In the genomic region with DNA sequence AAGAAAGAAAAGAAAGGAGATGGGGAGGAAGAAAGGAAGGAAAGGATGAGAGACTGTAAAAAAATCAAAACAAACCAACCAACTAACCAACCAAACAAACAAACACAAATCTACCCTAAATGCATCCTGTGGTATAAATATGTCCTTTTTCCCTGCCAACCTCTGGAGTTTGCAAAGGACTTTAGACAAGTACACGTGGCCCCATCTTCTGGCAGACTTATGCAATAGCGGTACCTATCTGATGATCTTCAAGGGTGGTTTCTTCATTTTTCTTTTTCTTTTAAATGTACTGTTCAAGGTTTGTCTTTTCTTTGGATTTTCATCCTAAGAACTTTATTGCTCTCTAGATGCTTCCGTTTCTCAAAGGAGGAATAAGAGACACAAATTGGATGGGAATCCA, we compare ENCODE assay signal across 9 mouse cellular contexts.
DNase-seq lines count a peak whose midpoint lies in the region; ATAC-seq and TF ChIP-seq lines count a peak whose summit lies in the region.
"Had no signal": no experiment of that assay in that cellular context is flagged by ENCODE, and none has a peak within 500 bp of the region (broad histone marks: within the 10 kb centered on the region; RNA-seq: fewer than 3 reads in every experiment).

No protein-coding gene starts in this region.

- no peak for ATAC-seq in intestine, postnatal 0 days
- ATAC-seq in intestine, embryonic 15.5 days = no peak

- no peaks in the 10 kb centered on the region for H3K36me3 ChIP-seq in intestine, postnatal 0 days (ENCODE audit: control insufficient read depth, insufficient read depth)
- H3K36me3 ChIP-seq in intestine, embryonic 15.5 days = no peaks in the 10 kb centered on the region
- H3K36me3 ChIP-seq in MEL (ENCODE audit: control insufficient read depth in 1 of 2, insufficient read depth in 2 of 2, low read length in 2 of 2) = peaks cover 0 to 38% of the 10 kb centered on the region in 2 experiments; a peak in 2 of 4 replicates
- H3K36me3 ChIP-seq: embryonic facial prominence, embryonic 13.5 days; limb, embryonic 12.5 days had no signal

- no peaks in the 10 kb centered on the region for H3K79me2 ChIP-seq in MEL (ENCODE audit: control insufficient read depth, insufficient read depth, low read length, poor library complexity)

- H3K9me3 ChIP-seq in intestine, postnatal 0 days (ENCODE audit: control insufficient read depth) = no peaks in the 10 kb centered on the region
- no peaks in the 10 kb centered on the region for H3K9me3 ChIP-seq in intestine, embryonic 15.5 days
- H3K9me3 ChIP-seq in MEL (replicated peaks; ENCODE audit: insufficient read depth, low read length) = no peaks in the 10 kb centered on the region
- H3K9me3 ChIP-seq: embryonic facial prominence, embryonic 13.5 days; limb, embryonic 12.5 days had no signal

- TF ChIP-seq CTCF in intestine, postnatal 0 days (IDR thresholded peaks at IDR 0.05; ENCODE audit: low read depth) = peak; percentile 84
- peak; percentile 65 to 96 (median 69) for TF ChIP-seq CTCF in MEL (IDR thresholded peaks at IDR 0.05 in 2 of 3, conservative IDR thresholded peaks at IDR 0.05 in 1 of 3; ENCODE audit: control insufficient read depth in 1 of 3, insufficient read depth in 1 of 3, low read depth in 2 of 3, low read length in 3 of 3, poor library complexity in 1 of 3, severe bottlenecking in 1 of 3)

- 35% methylated on average over 3 of the region's 3 CpGs for WGBS in intestine, postnatal 0 days
- WGBS in intestine, embryonic 15.5 days = 49% methylated on average over 3 of the region's 3 CpGs

- H3K27me3 ChIP-seq in intestine, postnatal 0 days (replicated peaks; ENCODE audit: control insufficient read depth, insufficient read depth, low read length) = 0 out of 2 replicates have a peak, but pooled peaks cover 3% of the 10 kb centered on the region
- no peaks in the 10 kb centered on the region for H3K27me3 ChIP-seq in intestine, embryonic 15.5 days (replicated peaks)
- no peaks in the 10 kb centered on the region for H3K27me3 ChIP-seq in MEL (ENCODE audit: control insufficient read depth in 1 of 2, insufficient read depth in 2 of 2, low read length in 2 of 2)
- H3K27me3 ChIP-seq: embryonic facial prominence, embryonic 13.5 days; limb, embryonic 12.5 days had no signal

- TF ChIP-seq RAD21 in MEL (IDR thresholded peaks at IDR 0.05; ENCODE audit: low read depth, low read length) = peak; percentile 100

- no peak for TF ChIP-seq EP300 in MEL (IDR thresholded peaks at IDR 0.05; ENCODE audit: low read depth in 1 of 2, low read length in 2 of 2)

- DNase-seq in A20 (ENCODE audit: low read depth, low spot score) (peak; percentile 73), MEL (ENCODE audit: low read depth, low spot score) (peak; percentile 85)
- DNase-seq in embryo, embryonic 10.5 days (ENCODE audit: low spot score) = peak; percentile 77
- DNase-seq in lung, postnatal 25 days (ENCODE audit: low spot score) = peak; percentile 32
- no peak for DNase-seq in urinary bladder, postnatal 25 days (ENCODE audit: low spot score)

- H3K27ac ChIP-seq in intestine, postnatal 0 days (ENCODE audit: low read depth, low read length) = no peak overlapping the region
- H3K27ac ChIP-seq in intestine, embryonic 15.5 days = no peak overlapping the region
- H3K27ac ChIP-seq in MEL (ENCODE audit: control insufficient read depth, low read depth, low read length) = no peak overlapping the region
- H3K27ac ChIP-seq: embryonic facial prominence, embryonic 13.5 days; limb, embryonic 12.5 days had no signal

- H3K9ac ChIP-seq in intestine, postnatal 0 days (ENCODE audit: low read depth, low read length) = no peak overlapping the region
- H3K9ac ChIP-seq in intestine, embryonic 15.5 days = no peak overlapping the region
- no peak overlapping the region for H3K9ac ChIP-seq in MEL (ENCODE audit: control insufficient read depth, low read depth, low read length, poor library complexity, severe bottlenecking)
- H3K9ac ChIP-seq: embryonic facial prominence, embryonic 13.5 days; limb, embryonic 12.5 days had no signal

- no peak overlapping the region for H3K4me3 ChIP-seq in intestine, postnatal 0 days (ENCODE audit: low read depth, low read length)
- no peak overlapping the region for H3K4me3 ChIP-seq in intestine, embryonic 15.5 days (replicated peaks)
- H3K4me3 ChIP-seq in MEL (ENCODE audit: control insufficient read depth in 1 of 2, insufficient read depth in 1 of 2, low read depth in 2 of 2, low read length in 2 of 2) = no peak overlapping the region
- H3K4me3 ChIP-seq: embryonic facial prominence, embryonic 13.5 days; limb, embryonic 12.5 days had no signal

- H3K4me1 ChIP-seq in intestine, postnatal 0 days (replicated peaks; ENCODE audit: control insufficient read depth, insufficient read depth, low read length) = 0 out of 2 replicates have a peak, but pooled peaks cover 2% of the 10 kb centered on the region
- no peaks in the 10 kb centered on the region for H3K4me1 ChIP-seq in intestine, embryonic 15.5 days (replicated peaks)
- peaks cover 22 to 34% of the 10 kb centered on the region in 2 experiments for H3K4me1 ChIP-seq in MEL (ENCODE audit: control insufficient read depth in 1 of 2, insufficient read depth in 2 of 2, low read length in 2 of 2)
- H3K4me1 ChIP-seq: embryonic facial prominence, embryonic 13.5 days; limb, embryonic 12.5 days had no signal

- no peak for TF ChIP-seq POLR2A in MEL (IDR thresholded peaks at IDR 0.05; ENCODE audit: control insufficient read depth in 1 of 2, insufficient read depth in 1 of 2, low read depth in 1 of 2, low read length in 2 of 2, poor library complexity in 1 of 2)

- H3K4me2 ChIP-seq in intestine, postnatal 0 days (replicated peaks; ENCODE audit: low read depth) = no peak overlapping the region
- no peak overlapping the region for H3K4me2 ChIP-seq in intestine, embryonic 15.5 days (replicated peaks)
- H3K4me2 ChIP-seq: embryonic facial prominence, embryonic 13.5 days; limb, embryonic 12.5 days had no signal

TF ChIP-seq in MEL, 35 proteins besides CTCF, POLR2A, EP300 and RAD21:
- TF ChIP-seq UBTF (IDR thresholded peaks at IDR 0.05; ENCODE audit: borderline replicate concordance, insufficient read depth, low read depth, low read length) (no peak), ZNF384 (IDR thresholded peaks at IDR 0.05; ENCODE audit: low read depth, low read length) (no peak), JUND (IDR thresholded peaks at IDR 0.05; ENCODE audit: low read depth, low read length) (no peak), SMC3 (IDR thresholded peaks at IDR 0.05; ENCODE audit: low read depth, low read length) (peak; percentile 99), TBP (IDR thresholded peaks at IDR 0.05; ENCODE audit: low read depth, low read length) (no peak), BHLHE40 (IDR thresholded peaks at IDR 0.05; ENCODE audit: borderline replicate concordance, low read depth, low read length) (0 out of 2 replicates have a peak, but pooled peaks have one; percentile 25), USF2 (IDR thresholded peaks at IDR 0.05; ENCODE audit: borderline replicate concordance in 1 of 2, insufficient read depth in 1 of 2, low read depth in 1 of 2, low read length in 2 of 2) (no peak), GATA1 (IDR thresholded peaks at IDR 0.05; ENCODE audit: low read depth, low read length) (0 out of 2 replicates have a peak, but pooled peaks have one; percentile 31), POLR2AphosphoS2 (IDR thresholded peaks at IDR 0.05; ENCODE audit: low read length) (no peak), MAX (IDR thresholded peaks at IDR 0.05; ENCODE audit: low read length) (peak; percentile 50; the same call in 1 of the 2 replicates), TCF12 (IDR thresholded peaks at IDR 0.05; ENCODE audit: low read depth, low read length) (no peak), ZC3H11A (IDR thresholded peaks at IDR 0.05; ENCODE audit: low read depth, low read length) (peak; percentile 99), ZKSCAN1 (IDR thresholded peaks at IDR 0.05; ENCODE audit: low read depth, low read length) (no peak), ZMIZ1 (IDR thresholded peaks at IDR 0.05; ENCODE audit: low read depth, low read length) (no peak)
TF ChIP-seq in MEL: peak in this region for 5.
